Mouse (Mus musculus) myocyte (in vitro differentiated cells): ENCODE data around the gene Cap2. TPM values are rescaled to one million over a fixed set of nuclear protein-coding genes. Genes with fewer than 3 reads are reported as not detected.

Source experiments
- H3K27me3 ChIP-seq: one replicate; pipeline ENCODE4 v1.6.1; 2011; ENCODE audit not compliant: control insufficient read depth, insufficient read depth, insufficient read length
- H3K36me3 ChIP-seq: one replicate; pipeline ENCODE4 v1.6.1; 2011; ENCODE audit not compliant: control insufficient read depth, insufficient read depth
- H3K4me2 ChIP-seq: one replicate; pipeline ENCODE4 v1.6.1; 2011; ENCODE audit warnings: low read depth, control low read depth
- H3K4me3 ChIP-seq: one replicate; pipeline ENCODE4 v1.5.1; 2011; ENCODE audit warnings: mild to moderate bottlenecking, control low read depth, moderate library complexity
- H3K79me2 ChIP-seq: one replicate; pipeline ENCODE4 v1.6.1; 2011; ENCODE audit not compliant: control insufficient read depth, insufficient read depth
- H3ac ChIP-seq: one replicate; pipeline ENCODE4 v1.6.1; 2011; ENCODE audit not compliant: control insufficient read depth, insufficient read length
- CEBPB ChIP-seq: IDR thresholded peaks from 2 replicates; pipeline ENCODE4 v1.6.1; 2011; ENCODE audit warnings: mild to moderate bottlenecking, moderate library complexity; ENCODE audit not compliant: poor library complexity, insufficient read depth, severe bottlenecking
- E2F4 ChIP-seq: IDR thresholded peaks from one replicate; pipeline ENCODE4 v1.6.1; 2011; ENCODE audit warnings: mild to moderate bottlenecking, control low read depth, moderate library complexity; ENCODE audit not compliant: insufficient read depth
- MAX ChIP-seq: IDR thresholded peaks from one replicate; pipeline ENCODE4 v1.6.1; 2011; ENCODE audit warnings: low read depth, mild to moderate bottlenecking, control low read depth
- MYOD1 ChIP-seq, 3 experiments: IDR thresholded peaks; one replicate each; pipeline ENCODE4 v1.6.1; 2011; ENCODE audit warnings: control low read depth in 2 of 3, low read depth in 2 of 3, mild to moderate bottlenecking in 2 of 3, moderate library complexity in 1 of 3; ENCODE audit not compliant: insufficient read length in 2 of 3, control insufficient read depth in 1 of 3
- MYOG ChIP-seq, 3 experiments: IDR thresholded peaks; one replicate each; pipeline ENCODE4 v1.6.1; 2011; ENCODE audit warnings: control low read depth in 2 of 3, low read depth in 2 of 3, mild to moderate bottlenecking in 2 of 3; ENCODE audit not compliant: insufficient read length in 2 of 3, control insufficient read depth in 1 of 3, insufficient read depth in 1 of 3
- POLR2A ChIP-seq: IDR thresholded peaks from one replicate; pipeline ENCODE4 v1.6.1; 2011; ENCODE audit warnings: low read depth, mild to moderate bottlenecking, control low read depth, moderate library complexity; ENCODE audit not compliant: insufficient read length
- POLR2AphosphoS2 ChIP-seq: IDR thresholded peaks from one replicate; pipeline ENCODE4 v1.6.1; 2011; ENCODE audit warnings: low read depth, control low read depth; ENCODE audit not compliant: insufficient read length
- REST ChIP-seq: IDR thresholded peaks from one replicate; pipeline ENCODE4 v1.6.1; 2011; ENCODE audit warnings: mild to moderate bottlenecking, control low read depth, moderate library complexity; ENCODE audit not compliant: insufficient read depth, insufficient read length
- SRF ChIP-seq: IDR thresholded peaks from one replicate; pipeline ENCODE4 v1.6.1; 2011; ENCODE audit warnings: low read depth; ENCODE audit not compliant: control insufficient read depth, insufficient read length
- TCF12 ChIP-seq: IDR thresholded peaks from one replicate; pipeline ENCODE4 v1.6.1; 2011; ENCODE audit warnings: mild to moderate bottlenecking, control low read depth; ENCODE audit not compliant: poor library complexity, insufficient read depth, severe bottlenecking
- TCF3 ChIP-seq: IDR thresholded peaks from one replicate; pipeline ENCODE4 v1.6.1; 2011; ENCODE audit warnings: low read depth, control low read depth; ENCODE audit not compliant: insufficient read length
- USF1 ChIP-seq: IDR thresholded peaks from one replicate; pipeline ENCODE4 v1.6.1; 2011; ENCODE audit warnings: low read depth, mild to moderate bottlenecking, control low read depth, moderate library complexity
- polyA plus RNA-seq: library from polyadenylated mRNA; unstranded; fragments of >200 nt; fragmentation: generic; extraction: Trizol; gene quantifications from one replicate; pipeline ENCODE4 v1.2.1, GENCODE M21; 2012; ENCODE audit warnings: missing spikeins

Cap2 gene
- polyA plus RNA-seq = 47.4 TPM

- TF ChIP-seq TCF3 (no peak), CEBPB (no peak), E2F4 (no peak), MYOG (IDR thresholded peaks at IDR 0.05; ENCODE audit: control insufficient read depth in 1 of 3, insufficient read depth in 1 of 3, insufficient read length in 2 of 3, low read depth in 2 of 3) (no peak), POLR2AphosphoS2 (no peak), POLR2A (no peak), TCF12 (no peak), USF1 (no peak), REST (no peak), MAX (no peak), MYOD1 (IDR thresholded peaks at IDR 0.05; ENCODE audit: control insufficient read depth in 1 of 3, insufficient read length in 2 of 3, low read depth in 2 of 3) (no peak), SRF (no peak)
- Histone ChIP-seq H3K36me3 (no peaks in the 10 kb centered on the region), H3K4me3 (peak within 1 kb of the TSS; percentile 21), H3K79me2 (no peaks in the 10 kb centered on the region), H3K27me3 (no peaks in the 10 kb centered on the region), H3ac (no peak within 1 kb of the TSS), H3K4me2 (peak within 1 kb of the TSS; percentile 40)
Observed at GRCm38 (mm10) chr13:46501800-46502389, at the start of gene Cap2. TSS of gene Cap2 (plus strand) at chr13:46501848.

- Histone ChIP-seq H3K4me3 (no peak overlapping the region), H3K79me2 (no peaks in the 10 kb centered on the region), H3K27me3 (no peaks in the 10 kb centered on the region), H3K4me2 (no peak overlapping the region), H3K36me3 (no peaks in the 10 kb centered on the region), H3ac (no peak overlapping the region)
- no peak for TF ChIP-seq MYOG (IDR thresholded peaks at IDR 0.05; ENCODE audit: control insufficient read depth in 1 of 3, insufficient read depth in 1 of 3, insufficient read length in 2 of 3, low read depth in 2 of 3)
- no peak for TF ChIP-seq E2F4
- TF ChIP-seq REST = no peak
- TF ChIP-seq MYOD1 (IDR thresholded peaks at IDR 0.05; ENCODE audit: control insufficient read depth in 1 of 3, insufficient read length in 2 of 3, low read depth in 2 of 3) = no peak
- no peak for TF ChIP-seq TCF3
Observed at GRCm38 (mm10) chr13:46459546-46459945, 42.1 kb upstream of the Cap2 start.

GRCm38 (mm10) chr13:46462280-46462679, 39.4 kb upstream of the Cap2 start:
- Histone ChIP-seq H3K27me3 (no peaks in the 10 kb centered on the region), H3ac (no peak overlapping the region), H3K4me3 (no peak overlapping the region), H3K36me3 (no peaks in the 10 kb centered on the region), H3K79me2 (no peaks in the 10 kb centered on the region), H3K4me2 (no peak overlapping the region)
- no peak for TF ChIP-seq MYOD1 (IDR thresholded peaks at IDR 0.05; ENCODE audit: control insufficient read depth in 1 of 3, insufficient read length in 2 of 3, low read depth in 2 of 3)
- TF ChIP-seq MAX = no peak
- TF ChIP-seq POLR2AphosphoS2 = no peak
- TF ChIP-seq TCF12 = no peak
- no peak for TF ChIP-seq REST
- TF ChIP-seq E2F4 = no peak
- TF ChIP-seq TCF3 = no peak
- no peak for TF ChIP-seq MYOG (IDR thresholded peaks at IDR 0.05; ENCODE audit: control insufficient read depth in 1 of 3, insufficient read depth in 1 of 3, insufficient read length in 2 of 3, low read depth in 2 of 3)
- no peak for TF ChIP-seq USF1

- Histone ChIP-seq H3K79me2 (no peaks in the 10 kb centered on the region), H3K36me3 (no peaks in the 10 kb centered on the region), H3ac (no peak overlapping the region), H3K4me2 (no peak overlapping the region), H3K27me3 (no peaks in the 10 kb centered on the region), H3K4me3 (no peak overlapping the region)
- TF ChIP-seq E2F4 = no peak
- TF ChIP-seq POLR2AphosphoS2 = no peak
Observed at GRCm38 (mm10) chr13:46463764-46464163, 37.9 kb upstream of the Cap2 start.

- H3K79me2 ChIP-seq = no peaks in the 10 kb centered on the region
- H3K36me3 ChIP-seq = no peaks in the 10 kb centered on the region
- no peak for TF ChIP-seq POLR2A
- no peak for TF ChIP-seq MYOG (IDR thresholded peaks at IDR 0.05; ENCODE audit: control insufficient read depth in 1 of 3, insufficient read depth in 1 of 3, insufficient read length in 2 of 3, low read depth in 2 of 3)
- TF ChIP-seq CEBPB = no peak
- no peak for TF ChIP-seq E2F4
- TF ChIP-seq MYOD1 (IDR thresholded peaks at IDR 0.05; ENCODE audit: control insufficient read depth in 1 of 3, insufficient read length in 2 of 3, low read depth in 2 of 3) = no peak
- TF ChIP-seq SRF = no peak
- H3K27me3 ChIP-seq = no peaks in the 10 kb centered on the region
- H3ac ChIP-seq = no peak overlapping the region
- no peak overlapping the region for H3K4me2 ChIP-seq
- H3K4me3 ChIP-seq = no peak overlapping the region
Observed at GRCm38 (mm10) chr13:46468251-46468650, 33.4 kb upstream of the Cap2 start.
